ENCODE assay signal across 8 mouse cellular contexts in genomic region chr9:13828087-13828441, GRCm38 (mm10). TPM values are rescaled to one million over a fixed set of nuclear protein-coding genes. Genes with fewer than 3 reads are reported as not detected.
DNase-seq lines count a peak whose midpoint lies in the region; ATAC-seq and TF ChIP-seq lines count a peak whose summit lies in the region.

No protein-coding gene starts in this region.

- H3K9me3 ChIP-seq in embryonic facial prominence, embryonic 10.5 days: no peaks in the 10 kb centered on the region
- no peaks in the 10 kb centered on the region for H3K9me3 ChIP-seq in intestine, embryonic 16.5 days (ENCODE audit: control insufficient read depth, low read length)
- no peaks in the 10 kb centered on the region for H3K9me3 ChIP-seq in midbrain, postnatal 0 days (ENCODE audit: low read length)

- no peak for TF ChIP-seq POLR2A in cerebellum, adult 2 months (IDR thresholded peaks at IDR 0.05; ENCODE audit: borderline replicate concordance, insufficient read depth, low read length)

- peak overlapping the region; percentile 82 for H3K27ac ChIP-seq in cerebellum, adult 2 months (ENCODE audit: insufficient read depth, low read length)
- peak overlapping the region; percentile 99 for H3K27ac ChIP-seq in embryonic facial prominence, embryonic 10.5 days (replicated peaks)
- peak overlapping the region; percentile 97 for H3K27ac ChIP-seq in intestine, embryonic 16.5 days (ENCODE audit: low read length)
- peak overlapping the region; percentile 97 for H3K27ac ChIP-seq in midbrain, postnatal 0 days (ENCODE audit: low read depth, low read length)

- peak overlapping the region; percentile 75 for H3K4me3 ChIP-seq in cerebellum, adult 2 months (replicated peaks; ENCODE audit: insufficient read depth, low read depth, low read length)
- peak overlapping the region; percentile 61 for H3K4me3 ChIP-seq in C2C12 (ENCODE audit: insufficient read depth, poor library complexity, severe bottlenecking)
- H3K4me3 ChIP-seq in embryonic facial prominence, embryonic 10.5 days: peak overlapping the region; percentile 79
- peak overlapping the region; percentile 79 for H3K4me3 ChIP-seq in intestine, embryonic 16.5 days (ENCODE audit: low read length)
- peak overlapping the region; percentile 70 for H3K4me3 ChIP-seq in midbrain, postnatal 0 days (ENCODE audit: low read depth, low read length)

- H3K4me1 ChIP-seq in cerebellum, adult 2 months (ENCODE audit: control insufficient read depth, insufficient read depth, low read length): peaks cover 3% of the 10 kb centered on the region; the same call in 1 of the 2 replicates
- peaks cover 27% of the 10 kb centered on the region for H3K4me1 ChIP-seq in embryonic facial prominence, embryonic 10.5 days
- H3K4me1 ChIP-seq in intestine, embryonic 16.5 days (ENCODE audit: control insufficient read depth, insufficient read depth, low read length): peaks cover 13% of the 10 kb centered on the region
- H3K4me1 ChIP-seq in midbrain, postnatal 0 days (ENCODE audit: insufficient read depth, low read length): 0 out of 2 replicates have a peak, but pooled peaks cover 9% of the 10 kb centered on the region

- TF ChIP-seq CTCF in cerebellum, adult 2 months (IDR thresholded peaks at IDR 0.05; ENCODE audit: borderline replicate concordance, insufficient read depth, low read depth, low read length): peak; percentile 15; the same call in 1 of the 2 replicates
- no peak for TF ChIP-seq CTCF in C2C12 (IDR thresholded peaks at IDR 0.05; ENCODE audit: control insufficient read depth, insufficient read depth, insufficient read length)
- TF ChIP-seq CTCF in midbrain, postnatal 0 days (IDR thresholded peaks at IDR 0.05): peak; percentile 39; the same call in 1 of the 2 replicates

- no peaks in the 10 kb centered on the region for H3K27me3 ChIP-seq in cerebellum, adult 2 months (ENCODE audit: control insufficient read depth, insufficient read depth, low read length)
- H3K27me3 ChIP-seq in C2C12 (ENCODE audit: control insufficient read depth, insufficient read depth, insufficient read length): no peaks in the 10 kb centered on the region
- no peaks in the 10 kb centered on the region for H3K27me3 ChIP-seq in embryonic facial prominence, embryonic 10.5 days (replicated peaks; ENCODE audit: low read depth, poor library complexity, severe bottlenecking)
- no peaks in the 10 kb centered on the region for H3K27me3 ChIP-seq in intestine, embryonic 16.5 days (replicated peaks; ENCODE audit: control insufficient read depth, insufficient read depth, low read length)
- H3K27me3 ChIP-seq in midbrain, postnatal 0 days (ENCODE audit: insufficient read depth, low read length): no peaks in the 10 kb centered on the region

- peak; percentile 21 for ATAC-seq in intestine, embryonic 16.5 days
- no peak; the same call in 1 of the 2 replicates for ATAC-seq in midbrain, postnatal 0 days (ENCODE audit: low FRiP score)

- H3K4me2 ChIP-seq in intestine, embryonic 16.5 days (ENCODE audit: low read depth, low read length): peak overlapping the region; percentile 60
- H3K4me2 ChIP-seq in midbrain, postnatal 0 days (ENCODE audit: low read depth, low read length, poor library complexity, severe bottlenecking): peak overlapping the region; percentile 78

- peaks cover 50% of the 10 kb centered on the region for H3K36me3 ChIP-seq in C2C12 (ENCODE audit: control insufficient read depth, insufficient read depth)
- H3K36me3 ChIP-seq in embryonic facial prominence, embryonic 10.5 days (replicated peaks): peaks cover 54% of the 10 kb centered on the region
- 0 out of 2 replicates have a peak, but pooled peaks cover 4% of the 10 kb centered on the region for H3K36me3 ChIP-seq in intestine, embryonic 16.5 days (ENCODE audit: control insufficient read depth, insufficient read depth, low read length)
- peaks cover 17% of the 10 kb centered on the region for H3K36me3 ChIP-seq in midbrain, postnatal 0 days (ENCODE audit: insufficient read depth, low read length)

- no peak for DNase-seq in cerebellum, adult 2 months
- no peak for DNase-seq in cerebellum, adult 9-11 months
- no peak for DNase-seq in embryonic facial prominence, embryonic 10.5 days (ENCODE audit: low spot score)
- peak; percentile 71 for DNase-seq in midbrain, postnatal 0 days (ENCODE audit: low spot score)
- DNase-seq in left cerebral cortex, adult 11 months (ENCODE audit: low spot score): no peak
- no peak for DNase-seq in ovary, postnatal 10 days (ENCODE audit: low spot score)

- peaks cover 73% of the 10 kb centered on the region for H3K79me2 ChIP-seq in C2C12 (ENCODE audit: control insufficient read depth, insufficient read depth)

- H3ac ChIP-seq in C2C12 (ENCODE audit: control insufficient read depth, insufficient read length, low read depth): peak overlapping the region; percentile 98

- peaks cover 54% of the 10 kb centered on the region for H3K79me3 ChIP-seq in C2C12 (ENCODE audit: low read depth)

- WGBS in cerebellum, adult 2 months: under 1% methylated on average over 23 of the region's 23 CpGs
- WGBS in embryonic facial prominence, embryonic 10.5 days: under 1% methylated on average over 23 of the region's 23 CpGs
- WGBS in intestine, embryonic 16.5 days: 0% methylated on average over 23 of the region's 23 CpGs
- 0% methylated on average over 22 of the region's 23 CpGs for WGBS in midbrain, postnatal 0 days

- peak overlapping the region; percentile 92 for H3K9ac ChIP-seq in intestine, embryonic 16.5 days (ENCODE audit: low read depth, low read length)
- H3K9ac ChIP-seq in midbrain, postnatal 0 days (replicated peaks; ENCODE audit: low read length, poor library complexity, severe bottlenecking): peak overlapping the region; percentile 87

TF ChIP-seq in C2C12, 6 proteins besides CTCF, POLR2A, EP300 and RAD21:
- TF ChIP-seq MYOG (IDR thresholded peaks at IDR 0.05; ENCODE audit: control insufficient read depth, extremely low read depth, insufficient read length) (no peak), CEBPB (IDR thresholded peaks at IDR 0.05; ENCODE audit: low read depth) (no peak), USF1 (IDR thresholded peaks at IDR 0.05; ENCODE audit: low read depth) (no peak), FOSL1 (IDR thresholded peaks at IDR 0.05; ENCODE audit: insufficient read depth, low read length, poor library complexity, severe bottlenecking) (no peak), MYOD1 (IDR thresholded peaks at IDR 0.05; ENCODE audit: control insufficient read depth, insufficient read length, low read depth) (no peak), MAX (IDR thresholded peaks at IDR 0.05) (no peak)

RNA-seq across cellular contexts. Expression of gene Fam76b, which starts 0.5 kb away (rescaled TPM):
- polyA plus RNA-seq in cerebellum, adult 2 months (2012; rRNA removed): 21.8 and 22.9 TPM in 2 replicates
- 3.3 TPM for polyA plus RNA-seq in C2C12 (2012; fragmentation: generic; extraction: Trizol)
- polyA plus RNA-seq in embryonic facial prominence, embryonic 10.5 days (2016; fragmentation: Nextera tagmentation; extraction: Ambion mirVana): 20.1 and 23.0 TPM in 2 replicates
- polyA plus RNA-seq in intestine, embryonic 16.5 days (2015; fragmentation: Nextera tagmentation; extraction: Ambion mirVana): 12.5 and 14.8 TPM in 2 replicates
- total RNA-seq in midbrain, postnatal 0 days (2014; rRNA removed): 24.9 and 40.6 TPM in 2 replicates
- polyA plus RNA-seq in midbrain, postnatal 0 days (2015; fragmentation: Nextera tagmentation; extraction: Ambion mirVana): 11.4 and 14.0 TPM in 2 replicates

RNA-seq across cellular contexts. Expression of gene Cep57, which starts 1.2 kb away (rescaled TPM):
- polyA plus RNA-seq in cerebellum, adult 2 months (2012; rRNA removed): 23.9 and 24.3 TPM in 2 replicates
- 8.6 TPM for polyA plus RNA-seq in C2C12 (2012; fragmentation: generic; extraction: Trizol)
- polyA plus RNA-seq in embryonic facial prominence, embryonic 10.5 days (2016; fragmentation: Nextera tagmentation; extraction: Ambion mirVana): 59.1 and 65.0 TPM in 2 replicates
- polyA plus RNA-seq in intestine, embryonic 16.5 days (2015; fragmentation: Nextera tagmentation; extraction: Ambion mirVana): 40.7 and 41.9 TPM in 2 replicates
- total RNA-seq in midbrain, postnatal 0 days (2014; rRNA removed): 21.2 and 27.2 TPM in 2 replicates
- polyA plus RNA-seq in midbrain, postnatal 0 days (2015; fragmentation: Nextera tagmentation; extraction: Ambion mirVana): 32.2 and 39.3 TPM in 2 replicates
